Mouse (Mus musculus): Measurements from ENCODE around the gene Tmem179. TPM values are rescaled to one million over a fixed set of nuclear protein-coding genes. Genes with fewer than 3 reads are reported as not detected.

Tmem179 gene
- polyA plus RNA-seq, 1 experiment from 2014 or later, result 40.0 TPM

GRCm38 (mm10) chr12:112510365-112510732, 6.2 kb downstream of the Tmem179 start:
- Histone ChIP-seq H3K27ac (ENCODE audit: low read depth, low read length) (peak overlapping the region; percentile 35; the same call in 1 of the 2 replicates), H3K9ac (ENCODE audit: low read length) (peak overlapping the region; percentile 64), H3K27me3 (replicated peaks; ENCODE audit: control insufficient read depth, insufficient read depth, low read length) (0 out of 2 replicates have a peak, but pooled peaks cover 8% of the 10 kb centered on the region), H3K4me2 (ENCODE audit: low read length) (peak overlapping the region; percentile 67), H3K4me3 (ENCODE audit: low read depth, low read length) (peak overlapping the region; percentile 37), H3K9me3 (replicated peaks; ENCODE audit: control insufficient read depth, low read length) (no peaks in the 10 kb centered on the region), H3K4me1 (ENCODE audit: control insufficient read depth, insufficient read depth, low read length) (peaks cover 31% of the 10 kb centered on the region), H3K36me3 (ENCODE audit: control insufficient read depth, insufficient read depth, low read length) (no peaks in the 10 kb centered on the region)
- DNase-seq (ENCODE audit: low spot score), result no peak
- 17% methylated on average over 7 of the region's 7 CpGs for WGBS
- no peak for ATAC-seq

GRCm38 (mm10) chr12:112507984-112508383, 8.6 kb downstream of the Tmem179 start:
- H3K4me3 ChIP-seq (ENCODE audit: low read depth, low read length), result no peak overlapping the region
- DNase-seq (ENCODE audit: low spot score), result no peak
- no peaks in the 10 kb centered on the region for H3K36me3 ChIP-seq (ENCODE audit: control insufficient read depth, insufficient read depth, low read length)
- no peak for ATAC-seq
- peak overlapping the region; percentile 77 for H3K27ac ChIP-seq (ENCODE audit: low read depth, low read length)
- H3K4me2 ChIP-seq (ENCODE audit: low read length), result peak overlapping the region; percentile 27; the same call in 1 of the 2 replicates
- H3K4me1 ChIP-seq (ENCODE audit: control insufficient read depth, insufficient read depth, low read length), result peaks cover 31% of the 10 kb centered on the region
- H3K9ac ChIP-seq (ENCODE audit: low read length), result no peak overlapping the region
- WGBS, result 82% methylated on average over 3 of the region's 3 CpGs
- H3K9me3 ChIP-seq (replicated peaks; ENCODE audit: control insufficient read depth, low read length), result no peaks in the 10 kb centered on the region
- 0 out of 2 replicates have a peak, but pooled peaks cover 8% of the 10 kb centered on the region for H3K27me3 ChIP-seq (replicated peaks; ENCODE audit: control insufficient read depth, insufficient read depth, low read length)

- DNase-seq (ENCODE audit: low spot score), result peak; percentile 84
These were observed 9.3 kb downstream of the Tmem179 start for GRCm38 (mm10) chr12:112507264-112507663.

GRCm38 (mm10) chr12:112506267-112506666, 10.3 kb downstream of the Tmem179 start:
- Histone ChIP-seq H3K9me3 (replicated peaks; ENCODE audit: control insufficient read depth, low read length) (no peaks in the 10 kb centered on the region), H3K9ac (ENCODE audit: low read length) (no peak overlapping the region), H3K4me2 (ENCODE audit: low read length) (no peak overlapping the region), H3K4me1 (ENCODE audit: control insufficient read depth, insufficient read depth, low read length) (peaks cover 29% of the 10 kb centered on the region), H3K4me3 (ENCODE audit: low read depth, low read length) (no peak overlapping the region), H3K27ac (ENCODE audit: low read depth, low read length) (no peak overlapping the region), H3K36me3 (ENCODE audit: control insufficient read depth, insufficient read depth, low read length) (no peaks in the 10 kb centered on the region), H3K27me3 (replicated peaks; ENCODE audit: control insufficient read depth, insufficient read depth, low read length) (no peaks in the 10 kb centered on the region)
- DNase-seq (ENCODE audit: low spot score) (no peak), ATAC-seq (no peak)
- WGBS, result 76% methylated on average over 6 of the region's 6 CpGs

More at GRCm38 (mm10) chr12:112507264-112507663, 9.3 kb downstream of the Tmem179 start:
- Histone ChIP-seq H3K4me1 (ENCODE audit: control insufficient read depth, insufficient read depth, low read length) (peaks cover 31% of the 10 kb centered on the region), H3K9me3 (replicated peaks; ENCODE audit: control insufficient read depth, low read length) (no peaks in the 10 kb centered on the region), H3K36me3 (ENCODE audit: control insufficient read depth, insufficient read depth, low read length) (no peaks in the 10 kb centered on the region), H3K27ac (ENCODE audit: low read depth, low read length) (peak overlapping the region; percentile 77), H3K4me2 (ENCODE audit: low read length) (peak overlapping the region; percentile 27), H3K4me3 (ENCODE audit: low read depth, low read length) (no peak overlapping the region), H3K9ac (ENCODE audit: low read length) (no peak overlapping the region), H3K27me3 (replicated peaks; ENCODE audit: control insufficient read depth, insufficient read depth, low read length) (0 out of 2 replicates have a peak, but pooled peaks cover 5% of the 10 kb centered on the region)
- WGBS, result 26% methylated on average over 4 of the region's 4 CpGs
- ATAC-seq, result peak; percentile 77

DNA sequence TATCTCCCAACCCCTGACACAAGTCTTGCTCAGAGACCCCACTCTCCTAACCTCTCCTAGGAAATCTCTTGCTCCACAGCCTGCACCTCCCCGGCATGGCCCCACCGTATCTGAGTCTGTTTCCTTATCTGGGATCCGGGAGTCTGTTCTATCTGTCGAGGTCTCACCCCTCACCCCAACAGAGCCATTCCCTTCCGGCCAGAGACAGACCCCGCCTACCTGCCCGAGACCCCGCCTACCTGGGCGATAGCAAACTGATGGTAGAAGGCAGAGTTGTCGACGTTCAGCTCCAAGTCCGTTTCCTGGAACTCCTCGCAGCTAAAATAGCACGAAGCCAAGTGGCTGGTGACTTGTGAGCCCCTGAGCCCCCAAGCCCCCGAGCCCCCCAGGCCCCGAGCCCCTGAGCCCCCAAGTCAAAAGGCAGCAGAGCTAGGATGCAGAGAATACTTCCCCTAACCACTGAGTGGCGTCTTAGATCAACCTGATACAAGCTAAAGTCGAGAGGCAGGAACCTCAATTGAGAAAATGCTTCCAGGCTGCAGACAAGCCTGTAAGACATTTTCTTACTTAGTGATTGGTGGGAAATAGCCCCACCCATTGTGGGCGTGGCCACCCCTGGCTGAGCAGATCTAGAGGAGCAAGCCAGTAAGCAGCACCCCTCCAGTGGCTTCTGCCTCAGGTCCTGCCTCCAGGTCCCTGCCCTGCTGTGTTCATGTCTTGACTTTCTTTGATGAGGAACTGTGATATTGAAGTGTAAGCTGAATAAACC, 13.4 kb downstream of the Tmem179 start:
- WGBS, result 46% methylated on average over 19 of the region's 19 CpGs
- H3K27ac ChIP-seq (ENCODE audit: low read depth, low read length), result no peak overlapping the region

GRCm38 (mm10) chr12:112498683-112499082, 17.9 kb downstream of the Tmem179 start:
- Histone ChIP-seq H3K9ac (ENCODE audit: low read length) (no peak overlapping the region), H3K4me1 (ENCODE audit: control insufficient read depth, insufficient read depth, low read length) (no peaks in the 10 kb centered on the region), H3K4me2 (ENCODE audit: low read length) (no peak overlapping the region), H3K4me3 (ENCODE audit: low read depth, low read length) (no peak overlapping the region), H3K9me3 (replicated peaks; ENCODE audit: control insufficient read depth, low read length) (no peaks in the 10 kb centered on the region), H3K27ac (ENCODE audit: low read depth, low read length) (no peak overlapping the region), H3K36me3 (ENCODE audit: control insufficient read depth, insufficient read depth, low read length) (no peaks in the 10 kb centered on the region), H3K27me3 (replicated peaks; ENCODE audit: control insufficient read depth, insufficient read depth, low read length) (no peaks in the 10 kb centered on the region)
- ATAC-seq (peak; percentile 28; the same call in 1 of the 2 replicates), DNase-seq (ENCODE audit: low spot score) (no peak)
- WGBS, result 42% methylated on average over 11 of the region's 11 CpGs

More for the DNA sequence above, 13.4 kb downstream of the Tmem179 start:
- Histone ChIP-seq H3K4me2 (ENCODE audit: low read length) (no peak overlapping the region), H3K9ac (ENCODE audit: low read length) (no peak overlapping the region), H3K4me3 (ENCODE audit: low read depth, low read length) (no peak overlapping the region), H3K27me3 (replicated peaks; ENCODE audit: control insufficient read depth, insufficient read depth, low read length) (no peaks in the 10 kb centered on the region), H3K36me3 (ENCODE audit: control insufficient read depth, insufficient read depth, low read length) (no peaks in the 10 kb centered on the region), H3K4me1 (ENCODE audit: control insufficient read depth, insufficient read depth, low read length) (peaks cover 17% of the 10 kb centered on the region), H3K9me3 (replicated peaks; ENCODE audit: control insufficient read depth, low read length) (no peaks in the 10 kb centered on the region)
- no peak for ATAC-seq
- DNase-seq (ENCODE audit: low spot score), result no peak

- ATAC-seq (no peak), DNase-seq (ENCODE audit: low spot score) (no peak)
- Histone ChIP-seq H3K4me1 (ENCODE audit: control insufficient read depth, insufficient read depth, low read length) (no peaks in the 10 kb centered on the region), H3K9ac (ENCODE audit: low read length) (no peak overlapping the region), H3K9me3 (replicated peaks; ENCODE audit: control insufficient read depth, low read length) (no peaks in the 10 kb centered on the region), H3K4me2 (ENCODE audit: low read length) (no peak overlapping the region), H3K36me3 (ENCODE audit: control insufficient read depth, insufficient read depth, low read length) (no peaks in the 10 kb centered on the region), H3K4me3 (ENCODE audit: low read depth, low read length) (no peak overlapping the region), H3K27ac (ENCODE audit: low read depth, low read length) (no peak overlapping the region), H3K27me3 (replicated peaks; ENCODE audit: control insufficient read depth, insufficient read depth, low read length) (no peaks in the 10 kb centered on the region)
- WGBS, result 83% methylated on average over 8 of the region's 8 CpGs
These were observed 18.8 kb downstream of the Tmem179 start for GRCm38 (mm10) chr12:112497731-112498130.

- no peaks in the 10 kb centered on the region for H3K36me3 ChIP-seq (ENCODE audit: control insufficient read depth, insufficient read depth, low read length)
- no peak overlapping the region for H3K9ac ChIP-seq (ENCODE audit: low read length)
- H3K27ac ChIP-seq (ENCODE audit: low read depth, low read length), result no peak overlapping the region
- peaks cover 2% of the 10 kb centered on the region for H3K4me1 ChIP-seq (ENCODE audit: control insufficient read depth, insufficient read depth, low read length)
- no peaks in the 10 kb centered on the region for H3K9me3 ChIP-seq (replicated peaks; ENCODE audit: control insufficient read depth, low read length)
- H3K27me3 ChIP-seq (replicated peaks; ENCODE audit: control insufficient read depth, insufficient read depth, low read length), result no peaks in the 10 kb centered on the region
- H3K4me2 ChIP-seq (ENCODE audit: low read length), result no peak overlapping the region
- DNase-seq (ENCODE audit: low spot score) (no peak), ATAC-seq (no peak)
- WGBS, result 67% methylated on average over 5 of the region's 5 CpGs
- H3K4me3 ChIP-seq (ENCODE audit: low read depth, low read length), result no peak overlapping the region
These were observed 20.4 kb downstream of the Tmem179 start for GRCm38 (mm10) chr12:112496136-112496535.

- peaks cover 3% of the 10 kb centered on the region for H3K4me1 ChIP-seq (ENCODE audit: control insufficient read depth, insufficient read depth, low read length)
- no peak for DNase-seq (ENCODE audit: low spot score)
- H3K4me2 ChIP-seq (ENCODE audit: low read length), result no peak overlapping the region
- ATAC-seq, result no peak
- 44% methylated on average over 3 of the region's 3 CpGs for WGBS
- H3K9me3 ChIP-seq (replicated peaks; ENCODE audit: control insufficient read depth, low read length), result no peaks in the 10 kb centered on the region
- H3K9ac ChIP-seq (ENCODE audit: low read length), result no peak overlapping the region
- no peaks in the 10 kb centered on the region for H3K27me3 ChIP-seq (replicated peaks; ENCODE audit: control insufficient read depth, insufficient read depth, low read length)
- no peak overlapping the region for H3K27ac ChIP-seq (ENCODE audit: low read depth, low read length)
- no peak overlapping the region for H3K4me3 ChIP-seq (ENCODE audit: low read depth, low read length)
- H3K36me3 ChIP-seq (ENCODE audit: control insufficient read depth, insufficient read depth, low read length), result no peaks in the 10 kb centered on the region
These were observed 26.1 kb downstream of the Tmem179 start for GRCm38 (mm10) chr12:112490444-112490939.

Data from forebrain, embryonic 14.5 days (tissue).